Mouse (Mus musculus): ENCODE data around the gene Rnf214. TPM values are rescaled to one million over a fixed set of nuclear protein-coding genes. Genes with fewer than 3 reads are reported as not detected.

Gene Rnf214
- polyA plus RNA-seq, 1 experiment, result 15.1 TPM

DNA sequence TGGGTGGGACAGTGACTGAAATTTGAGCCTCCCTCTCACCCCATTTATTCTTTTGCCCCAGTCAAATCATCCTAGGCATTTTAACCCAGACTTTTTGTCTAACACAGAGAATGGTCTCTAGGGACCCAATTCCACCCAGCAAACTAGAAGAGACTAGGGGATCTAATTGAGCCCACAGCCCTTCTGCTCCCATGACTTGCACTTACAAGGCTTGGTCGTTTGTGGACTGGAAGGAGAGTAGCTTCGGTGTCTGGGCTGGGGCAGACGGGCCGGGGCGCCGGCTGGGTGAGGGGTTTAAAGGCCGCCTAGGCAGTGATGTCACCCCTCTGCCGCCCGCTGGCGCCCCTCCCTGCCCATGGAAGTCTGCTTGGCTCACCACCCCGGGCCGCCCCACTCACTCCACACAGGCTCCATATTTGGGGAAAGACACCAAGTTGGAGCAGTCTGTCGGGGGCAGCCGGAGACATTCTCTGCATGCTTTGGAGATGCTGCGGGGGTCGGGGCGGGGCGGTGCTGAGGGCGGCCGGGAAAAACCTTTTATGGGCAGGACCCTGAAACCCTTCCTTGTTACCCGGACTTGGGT, 29.0 kb upstream of the Rnf214 start, which contains the start of gene Tagln:
Gene Tagln (minus strand): TSS at position 431 of the 583 bp plus-strand sequence.
- no peak for DNase-seq (ENCODE audit: low read depth)

DNA sequence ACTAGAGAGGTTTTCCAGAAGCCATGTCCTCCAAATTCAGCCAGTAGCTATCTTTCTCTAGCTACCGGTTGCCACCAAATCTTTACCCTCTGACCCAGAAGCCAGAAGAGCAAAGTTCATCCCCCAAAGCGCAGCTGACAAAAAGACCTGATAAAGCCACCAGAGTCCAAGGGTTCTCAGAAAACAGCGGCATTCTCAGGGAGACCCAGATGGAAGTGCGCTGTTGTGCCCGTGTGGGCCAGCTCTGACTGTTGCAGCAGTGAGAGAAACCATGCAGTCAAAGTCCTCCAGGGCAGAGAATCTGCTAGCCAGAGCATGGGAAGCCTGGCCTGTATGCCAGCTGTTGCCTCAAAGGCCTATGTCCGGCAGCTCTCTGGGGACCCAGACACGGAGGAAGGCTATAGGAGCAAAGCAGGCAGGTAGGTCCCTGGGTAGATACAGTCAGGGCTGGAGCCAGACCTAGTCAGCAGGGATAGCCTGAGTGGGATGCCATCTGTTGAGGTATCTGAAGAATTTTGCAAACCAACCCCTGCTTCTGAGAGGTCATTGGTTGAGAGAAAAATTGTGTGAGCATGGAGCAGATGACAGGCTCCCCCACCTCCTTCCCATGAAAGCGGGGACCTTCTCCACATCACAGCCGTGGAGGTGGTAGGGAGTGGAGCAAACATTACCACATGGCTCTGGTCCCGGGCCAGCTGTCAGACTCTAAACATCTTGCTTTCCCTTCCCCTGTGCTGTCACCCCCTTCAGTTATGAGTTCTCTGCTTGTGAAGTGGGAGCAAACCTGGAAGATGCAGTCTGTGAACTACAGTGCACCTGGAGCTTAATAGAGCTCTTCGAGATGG, 26.1 kb upstream of the Rnf214 start:
- DNase-seq (ENCODE audit: low read depth), result no peak

DNA sequence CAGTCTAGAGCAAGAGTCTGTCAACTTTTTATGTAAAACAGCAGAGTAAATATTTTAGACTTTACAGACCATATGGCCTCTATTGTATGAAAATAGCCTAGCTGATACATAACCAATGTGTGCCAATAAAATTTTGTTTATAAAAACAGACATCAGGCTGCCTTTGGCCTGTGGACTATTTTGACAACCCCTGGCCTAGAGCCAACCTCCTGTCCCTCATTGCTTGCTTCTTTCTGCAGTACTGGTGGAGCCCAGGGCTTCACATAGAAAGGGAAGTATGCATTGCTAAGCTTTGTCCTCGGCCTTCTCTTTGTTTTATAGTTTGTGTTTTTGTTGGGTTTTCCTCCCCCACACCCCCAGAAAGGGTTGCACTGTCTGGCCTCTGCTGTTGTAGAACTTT, 25.2 kb upstream of the Rnf214 start:
- no peak for DNase-seq (ENCODE audit: low read depth)

DNA sequence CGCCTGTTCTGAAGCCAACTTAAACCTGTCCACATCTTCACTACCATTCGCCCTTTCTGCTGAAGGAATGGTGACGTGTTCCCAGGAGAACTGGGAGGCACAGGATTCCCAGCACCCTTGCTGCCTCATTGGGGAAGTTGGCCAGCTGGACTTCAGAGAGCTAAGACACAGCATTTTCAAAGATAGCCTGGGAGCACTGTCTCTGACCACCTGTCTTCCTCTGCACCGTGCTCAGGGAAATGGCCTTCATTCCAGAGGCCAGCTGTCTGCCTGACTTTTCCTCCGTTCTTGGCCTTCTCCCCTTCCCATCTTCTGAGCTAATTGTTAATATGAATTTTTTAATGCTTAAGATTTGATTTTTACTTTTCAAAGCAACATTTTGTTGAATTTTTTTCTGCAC, 22.6 kb upstream of the Rnf214 start:
- DNase-seq (ENCODE audit: low read depth), result no peak

DNA sequence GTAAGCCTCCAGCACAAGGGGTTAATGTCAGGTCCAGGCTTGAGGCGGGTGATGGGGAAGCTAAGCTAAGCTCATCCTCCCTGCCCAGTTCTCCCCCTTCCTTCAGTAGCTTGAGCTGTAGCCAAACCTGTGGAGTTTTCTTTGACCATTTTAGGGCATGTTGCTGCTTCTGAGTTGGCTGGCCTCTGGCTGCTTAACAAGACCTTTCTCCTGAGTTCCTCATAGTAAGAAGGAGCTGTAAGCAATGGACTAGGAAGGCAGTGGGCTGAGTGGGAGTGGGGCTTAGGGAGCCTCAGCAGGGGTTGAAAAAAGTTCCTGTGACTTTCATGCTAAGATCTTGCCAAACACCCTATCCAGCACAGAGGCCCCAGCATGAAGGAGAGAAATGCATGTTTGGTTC, 13.2 kb upstream of the Rnf214 start:
- no peak for DNase-seq (ENCODE audit: low read depth)

DNA sequence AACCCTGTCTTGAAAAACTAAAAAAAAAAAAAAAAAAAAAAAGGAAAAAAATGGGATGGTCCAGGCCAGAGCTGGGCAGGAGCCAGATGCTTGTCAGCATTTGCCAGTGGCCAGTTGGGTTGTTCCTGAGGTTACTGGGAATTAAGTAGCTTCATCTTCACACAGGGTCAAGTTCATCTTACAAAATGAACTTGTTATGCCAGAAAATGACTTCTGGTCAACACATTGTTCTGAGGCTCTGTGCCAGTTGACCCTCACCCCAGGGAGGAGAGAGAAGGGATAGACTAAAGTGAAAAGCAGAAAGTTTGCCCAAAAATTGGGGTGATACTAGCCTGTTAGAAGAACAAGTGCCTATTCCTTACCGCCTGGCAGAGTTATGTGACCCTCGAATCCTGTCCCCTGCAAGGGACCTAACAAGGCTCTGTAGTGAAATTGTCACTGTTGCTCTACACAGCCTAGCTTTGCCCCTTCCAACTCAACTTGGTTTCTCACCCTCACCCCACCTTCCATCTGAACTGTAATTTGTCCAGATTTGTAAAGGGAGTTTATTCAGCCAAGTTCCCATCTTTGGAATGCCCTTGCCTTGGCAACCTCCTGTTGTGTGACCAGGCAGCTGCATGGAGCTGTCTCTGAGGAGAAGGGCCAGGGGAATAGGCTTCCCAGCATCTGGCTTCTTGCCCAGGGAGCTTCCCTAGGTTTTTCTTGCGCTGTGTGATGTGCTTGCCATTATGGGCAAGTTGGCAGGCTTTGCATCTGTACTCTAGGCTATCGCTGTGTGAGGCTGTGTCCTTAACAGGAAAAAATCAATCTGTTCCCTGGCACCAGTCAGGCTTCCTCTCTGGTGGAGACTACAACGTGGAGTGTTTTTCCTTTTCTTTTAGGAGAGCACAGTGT, 10.6 kb upstream of the Rnf214 start:
- no peak for DNase-seq (ENCODE audit: low read depth)

DNA sequence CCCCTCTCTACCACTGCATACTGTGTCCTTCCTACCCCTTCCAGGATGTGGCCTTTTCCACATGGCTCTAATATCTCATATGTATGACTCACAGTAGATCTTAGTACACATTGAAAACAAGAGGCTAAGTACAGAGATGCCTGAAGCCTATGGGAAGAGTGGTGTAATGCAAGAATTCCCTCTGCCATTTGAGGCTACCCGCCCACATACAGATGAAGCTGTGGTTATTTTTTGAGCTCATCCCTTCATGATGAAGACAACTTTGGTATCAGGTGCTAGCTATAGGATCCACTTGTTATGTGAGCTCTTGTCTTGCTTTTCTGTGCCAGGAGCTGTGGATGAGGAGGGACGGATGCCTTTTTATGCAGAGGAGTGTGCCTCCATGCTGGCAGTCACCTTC, 8.9 kb upstream of the Rnf214 start:
- DNase-seq (ENCODE audit: low read depth), result no peak

DNA sequence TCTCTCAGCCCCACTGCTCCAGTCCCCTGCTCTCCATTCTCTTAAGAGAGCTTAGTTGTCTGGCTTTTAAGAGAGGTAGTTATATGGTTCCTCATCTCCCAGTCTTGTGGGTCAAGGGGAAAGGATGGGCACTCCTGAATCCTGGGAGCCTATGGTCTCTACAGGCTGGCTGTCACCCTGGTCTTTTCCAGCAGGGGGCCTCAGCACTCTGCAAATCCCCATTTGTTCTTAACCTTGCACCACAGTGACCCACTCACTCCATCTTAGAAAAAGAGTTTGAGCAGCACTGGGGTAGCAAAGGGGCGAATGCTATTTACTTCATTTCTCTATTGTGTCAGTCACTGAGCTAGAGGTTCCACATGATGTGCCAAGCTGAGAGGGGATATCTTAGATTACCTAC, 5.0 kb upstream of the Rnf214 start:
- DNase-seq (ENCODE audit: low read depth), result no peak

DNA sequence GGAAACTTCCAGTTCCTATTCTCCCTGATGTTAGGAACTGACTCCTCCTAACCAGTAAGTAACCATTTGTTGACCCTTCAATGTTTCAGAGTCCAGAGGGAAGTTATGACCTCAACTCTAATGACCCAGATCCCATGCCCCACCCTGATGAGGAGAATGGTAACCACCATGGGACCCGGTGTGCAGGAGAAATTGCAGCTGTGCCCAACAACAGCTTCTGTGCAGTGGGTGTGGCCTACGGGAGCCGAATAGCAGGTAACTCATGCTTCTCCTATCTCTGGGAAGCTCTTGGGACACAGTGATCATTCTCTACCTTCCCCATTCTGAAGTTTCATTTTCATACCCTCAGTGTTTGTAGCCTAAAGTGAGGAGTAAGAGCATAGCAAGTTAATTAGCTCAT, 4.3 kb upstream of the Rnf214 start:
- no peak for DNase-seq (ENCODE audit: low read depth)

DNA sequence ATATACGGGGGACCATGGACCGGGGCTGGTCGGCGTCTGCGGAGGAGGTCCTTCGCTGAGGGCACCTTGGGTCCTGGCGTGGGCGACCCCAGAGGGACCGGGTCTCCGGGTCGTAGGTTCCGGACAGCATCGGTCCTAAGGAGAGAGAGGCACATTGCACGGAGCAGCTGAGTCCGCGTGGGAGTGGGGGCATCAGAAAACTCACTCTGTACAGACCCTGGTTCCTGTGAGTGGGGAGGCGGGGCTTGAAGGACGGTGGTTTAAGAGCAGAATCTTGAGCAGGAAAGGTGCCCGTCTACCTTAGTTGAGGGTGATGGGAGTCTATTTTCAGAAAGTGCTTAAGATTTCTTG, 342 bp upstream of the Rnf214 start:
- DNase-seq (ENCODE audit: low read depth), result no peak

DNA sequence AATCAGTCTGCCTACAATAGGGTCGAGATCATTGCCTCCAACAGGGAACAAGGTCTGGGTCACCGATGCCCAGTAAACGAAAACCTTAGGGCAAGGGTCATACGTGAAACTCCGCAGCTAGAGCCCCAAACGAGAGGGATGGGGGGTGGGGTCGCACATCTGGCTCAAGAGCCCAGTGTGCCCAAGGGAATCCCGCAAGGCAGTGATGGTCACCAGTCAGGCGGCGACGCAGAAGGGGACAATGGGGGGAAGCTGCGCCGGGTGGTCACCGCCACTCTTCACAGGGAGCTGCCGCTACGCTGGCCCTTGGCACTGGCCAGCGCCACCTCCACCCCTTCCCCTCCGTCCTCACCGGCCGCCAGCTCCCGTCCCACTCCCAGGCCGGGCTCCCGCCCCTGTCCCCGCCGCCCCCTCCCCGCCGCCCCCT, 887 bp downstream of the Rnf214 start:
- DNase-seq (ENCODE audit: low read depth), result no peak

DNA sequence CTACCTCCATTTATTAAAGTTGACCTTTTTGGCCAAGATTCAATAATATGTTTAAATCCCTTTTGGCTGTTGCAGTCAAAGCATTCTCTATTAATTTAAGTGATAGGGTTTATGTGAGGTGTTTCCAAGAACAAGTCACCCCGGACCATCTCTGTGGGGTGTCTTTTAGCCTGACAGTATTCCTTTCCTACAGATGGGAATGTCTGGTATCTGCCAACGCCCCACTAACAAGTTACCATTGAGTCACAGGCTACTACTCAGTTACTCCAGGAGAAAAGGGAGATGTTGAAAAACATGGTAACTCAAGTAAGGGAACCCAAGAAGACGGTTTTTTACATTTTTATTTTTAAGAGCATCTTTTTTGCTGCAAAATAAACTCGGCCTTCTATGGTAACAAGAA, 1.5 kb downstream of the Rnf214 start:
- no peak for DNase-seq (ENCODE audit: low read depth)

DNA sequence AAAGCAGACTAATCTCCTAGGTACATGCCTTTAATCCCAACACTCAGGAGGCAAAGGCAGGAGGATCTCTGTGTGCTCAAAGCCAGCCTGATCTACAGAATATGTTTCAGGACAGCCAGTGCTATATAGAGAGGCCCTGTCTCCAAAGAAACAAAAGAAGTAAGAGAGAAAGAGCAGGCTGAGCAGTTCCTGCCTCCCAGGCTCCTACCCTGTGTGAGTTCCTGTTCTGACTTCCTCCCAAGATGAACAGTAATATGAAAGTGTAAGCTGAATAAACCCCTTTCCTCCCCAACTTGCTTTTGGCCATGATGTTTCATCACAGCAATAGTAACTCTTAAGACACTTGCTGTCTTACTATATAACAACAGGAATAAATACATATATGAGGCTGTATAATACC, 13.0 kb downstream of the Rnf214 start:
- DNase-seq (ENCODE audit: low read depth), result no peak

DNA sequence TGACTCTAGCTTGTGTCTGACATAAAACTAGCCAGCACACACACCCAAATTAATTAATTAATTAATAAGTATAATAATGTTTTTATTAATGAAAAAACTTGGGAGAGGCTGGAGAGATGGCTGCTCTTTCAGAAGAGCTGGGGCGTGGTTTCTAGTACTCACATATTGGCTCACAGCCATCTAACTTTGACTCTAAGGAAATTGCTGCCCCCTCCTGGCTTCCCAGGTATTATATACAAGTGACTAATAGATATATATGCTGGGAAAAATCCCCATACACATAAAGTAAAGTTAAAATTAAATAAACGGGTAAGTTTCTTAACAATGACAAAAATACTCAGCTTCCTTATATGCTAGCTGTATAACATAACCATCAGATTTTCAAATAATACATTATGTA, 28.8 kb downstream of the Rnf214 start:
- DNase-seq (ENCODE audit: low read depth), result no peak

DNA sequence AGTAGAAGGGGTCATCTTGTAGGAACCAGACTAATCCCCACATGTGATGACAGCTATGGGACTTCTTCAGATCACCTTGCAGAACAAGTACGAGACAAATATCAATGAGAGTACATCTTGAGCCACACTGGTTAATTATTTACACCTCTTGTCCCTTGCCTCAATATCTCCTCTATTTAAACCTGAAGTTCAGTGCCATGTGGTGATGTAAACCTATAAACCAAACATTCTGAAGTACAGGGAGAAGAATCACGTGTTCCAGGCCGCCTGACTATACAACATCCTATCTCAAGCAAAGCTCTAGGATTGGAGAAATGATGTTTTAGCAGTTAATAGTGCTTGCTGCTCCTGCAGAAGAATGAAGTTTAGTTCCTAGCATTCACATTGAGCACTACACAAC, 36.4 kb downstream of the Rnf214 start:
- no peak for DNase-seq (ENCODE audit: low read depth)

DNA sequence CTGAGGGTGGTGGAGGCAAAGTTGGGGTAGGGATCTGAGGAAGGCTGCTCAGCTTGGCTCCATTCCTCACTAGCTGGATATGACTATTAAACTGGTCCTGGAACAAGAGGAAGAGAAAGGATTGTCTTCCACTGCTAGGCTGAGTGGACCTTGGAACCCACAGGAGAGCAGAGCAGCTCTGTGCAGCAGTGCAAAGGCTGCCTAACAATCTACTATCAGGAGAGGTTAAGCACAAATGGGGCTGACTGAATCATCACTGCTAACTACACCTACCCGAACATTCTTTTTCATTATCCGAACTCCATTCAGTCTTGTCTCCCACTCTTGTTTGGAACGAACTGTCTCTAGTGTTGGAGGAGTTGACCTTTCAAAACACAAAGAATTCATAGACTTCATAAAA, 37.5 kb downstream of the Rnf214 start:
- no peak for DNase-seq (ENCODE audit: low read depth)

DNA sequence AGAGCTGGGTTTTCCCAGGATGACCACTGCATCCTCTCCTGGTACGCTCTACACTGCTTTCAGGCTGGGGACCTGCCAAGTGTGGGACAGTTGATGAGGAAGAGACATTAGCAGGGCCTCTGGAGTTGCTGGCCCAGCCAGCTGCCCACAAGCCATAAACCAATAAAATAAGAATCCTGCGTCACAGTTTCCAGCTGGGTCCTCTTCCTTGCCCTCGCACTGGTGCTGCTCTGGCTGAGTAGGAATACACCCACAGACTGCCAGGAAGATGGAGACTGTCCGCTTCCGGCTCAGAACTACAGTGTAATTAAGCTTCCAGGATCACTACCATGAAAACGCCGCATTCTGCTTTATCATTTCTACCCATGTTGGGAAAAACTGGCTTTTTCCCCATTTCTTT, 44.9 kb downstream of the Rnf214 start:
- no peak for DNase-seq (ENCODE audit: low read depth)

DNA sequence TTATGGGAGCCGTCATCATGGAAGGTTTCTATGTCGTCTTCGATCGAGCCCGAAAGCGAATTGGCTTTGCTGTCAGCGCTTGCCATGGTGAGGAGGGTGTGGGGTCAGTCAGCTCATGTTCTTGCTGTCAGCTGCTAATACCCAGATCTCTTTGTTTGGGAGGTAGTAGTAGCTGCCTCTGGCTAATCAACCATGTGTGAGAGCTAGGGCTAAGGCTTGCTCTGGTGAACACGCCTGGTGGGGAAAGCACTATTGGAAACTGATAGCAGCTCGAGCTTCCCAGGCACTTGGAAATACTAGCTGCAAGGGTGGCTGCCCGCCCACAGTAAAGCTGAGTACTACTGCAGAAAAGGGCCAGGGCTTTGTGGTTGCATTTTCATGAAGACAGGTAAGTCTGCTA, 47.3 kb downstream of the Rnf214 start:
- DNase-seq (ENCODE audit: low read depth), result no peak

DNA sequence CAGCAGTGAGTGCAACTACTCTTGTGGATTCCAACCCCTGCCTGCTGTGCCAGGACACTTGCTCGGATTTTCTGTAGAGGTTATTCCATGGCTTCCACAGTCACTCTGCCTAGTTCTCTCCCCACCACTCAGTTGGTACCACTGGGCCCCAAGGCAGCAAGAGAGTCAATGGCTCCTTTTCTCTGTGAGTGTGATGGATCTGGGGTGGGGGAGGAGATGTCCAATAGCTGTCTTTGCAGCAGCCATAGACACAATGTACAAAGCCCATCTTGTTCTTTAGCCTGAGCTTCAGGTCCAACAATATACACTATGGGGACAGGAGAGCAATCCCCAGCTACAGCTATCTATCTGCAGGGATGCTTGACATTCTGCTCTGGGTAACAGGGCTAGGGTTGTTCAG, 52.6 kb downstream of the Rnf214 start:
- DNase-seq (ENCODE audit: low read depth), result no peak

DNA sequence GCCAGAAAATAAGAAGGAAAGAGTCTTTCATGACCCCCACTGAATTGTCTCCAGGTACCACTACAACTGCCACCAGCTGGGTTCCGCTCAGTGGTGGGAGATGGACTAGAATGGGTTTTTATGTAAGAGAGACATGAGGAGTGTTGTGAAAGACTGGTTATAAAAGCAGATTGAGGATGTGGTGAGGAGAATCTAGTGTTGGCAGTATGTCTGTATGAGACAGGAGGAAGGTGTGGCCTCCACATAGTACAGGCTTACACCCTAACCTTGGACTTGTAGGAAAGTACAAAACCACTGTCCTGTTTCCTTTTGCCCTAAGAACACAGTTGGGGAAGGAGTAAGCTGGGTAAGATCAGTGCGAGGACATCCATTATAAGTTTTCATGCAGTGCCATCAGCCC, 53.0 kb downstream of the Rnf214 start:
- DNase-seq (ENCODE audit: low read depth), result no peak

DNA sequence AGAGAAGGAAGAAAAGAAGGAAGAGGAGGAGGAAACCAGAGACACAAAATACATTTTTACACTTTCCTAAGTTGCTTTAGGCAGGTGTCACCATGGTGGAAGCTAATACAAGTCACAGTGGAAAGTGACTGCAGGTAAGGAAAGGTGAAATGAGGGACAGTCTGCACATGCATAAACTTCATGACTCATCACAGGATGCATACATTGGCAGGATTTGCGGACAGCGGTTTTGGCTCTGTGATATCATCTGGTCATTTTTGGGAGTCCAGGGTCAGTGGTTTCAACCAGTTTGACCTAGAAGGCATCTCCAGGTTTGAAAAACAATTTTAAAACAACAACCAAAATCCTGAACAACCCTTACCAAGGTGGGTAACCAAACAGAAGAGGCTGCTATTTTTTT, 54.9 kb downstream of the Rnf214 start:
- DNase-seq (ENCODE audit: low read depth), result no peak

DNA sequence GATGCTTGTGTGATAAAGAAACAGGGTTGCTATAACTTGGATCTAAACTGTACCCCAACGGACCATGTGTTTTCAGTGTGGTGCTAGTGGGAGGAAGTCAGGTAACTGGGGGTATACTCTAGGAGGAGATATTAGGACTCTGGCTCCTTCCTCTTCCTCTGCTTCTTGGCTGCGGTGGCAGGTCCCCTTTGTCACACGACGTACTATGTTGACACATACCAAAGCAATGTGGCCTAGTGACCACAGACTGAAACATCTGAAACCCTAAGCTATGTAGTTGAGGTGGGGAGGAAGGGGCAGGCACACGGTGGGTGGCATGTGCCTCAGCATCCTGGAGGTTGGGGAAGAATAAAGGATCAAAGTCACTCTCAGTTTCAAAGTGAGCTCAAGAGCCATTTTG, 55.4 kb downstream of the Rnf214 start:
- DNase-seq (ENCODE audit: low read depth), result no peak

All from gonadal fat pad, adult 2 months (tissue).